Mouse (Mus musculus) lung, embryonic 16.5 days (tissue): ENCODE data around the gene Eif2b2. TPM values are rescaled to one million over a fixed set of nuclear protein-coding genes. Genes with fewer than 3 reads are reported as not detected.

Source experiments
- ATAC-seq: fragments of 200-750 bp; cut with Nextera tagmentation; 2 replicates; pipeline ENCODE4 v1.8.0; 2017; ENCODE audit warnings: low read depth, mild to moderate bottlenecking, moderate library complexity
- H3K27ac ChIP-seq: fragments of 300-500 bp; sonication (generic); 2 replicates; pipeline ENCODE4 v1.5.1; 2014; ENCODE audit warnings: mild to moderate bottlenecking, control low read depth, low read length
- H3K27me3 ChIP-seq: fragments of 300-500 bp; sonication (generic); 2 replicates; pipeline ENCODE4 v1.6.1; 2014; ENCODE audit warnings: low read depth, low read length, mixed read lengths; ENCODE audit not compliant: control insufficient read depth, insufficient read depth
- H3K36me3 ChIP-seq: fragments of 300-500 bp; sonication (generic); 2 replicates; pipeline ENCODE4 v1.6.1; 2014; ENCODE audit warnings: low read length; ENCODE audit not compliant: control insufficient read depth, insufficient read depth
- H3K4me1 ChIP-seq: fragments of 300-500 bp; sonication (generic); replicated peaks from 2 replicates; pipeline ENCODE4 v1.6.1; 2014; ENCODE audit warnings: low read length, mixed read lengths; ENCODE audit not compliant: control insufficient read depth, insufficient read depth
- H3K4me2 ChIP-seq: fragments of 300-500 bp; sonication (generic); 2 replicates; pipeline ENCODE4 v1.6.1; 2014; ENCODE audit warnings: low read depth, low read length, control low read depth
- H3K4me3 ChIP-seq: fragments of 300-500 bp; sonication (generic); 2 replicates; pipeline ENCODE4 v1.5.1; 2014; ENCODE audit warnings: mild to moderate bottlenecking, low read length, control low read depth
- H3K9ac ChIP-seq: fragments of 300-500 bp; sonication (generic); 2 replicates; pipeline ENCODE4 v1.6.1; 2014; ENCODE audit warnings: low read length, control low read depth
- H3K9me3 ChIP-seq: fragments of 300-500 bp; sonication (generic); 2 replicates; pipeline ENCODE4 v1.6.1; 2016; ENCODE audit warnings: low read length; ENCODE audit not compliant: control insufficient read depth
- WGBS: fragments of 180-500 bp; shearing (Covaris S2); extraction: QIAGEN DNeasy Blood & Tissue Kit; methylation state at CpG from one replicate; pipeline ENCODE4 v1.1.7; 2014; 5-methylcytosine and 5-hydroxymethylcytosine counted together
- microRNA-seq: library from miRNA; unstranded; fragments of <30 nt; microRNA quantifications from one replicate; pipeline ENCODE4, GENCODE M21; 2016
- polyA plus RNA-seq: library from polyadenylated mRNA; unstranded; fragments of >200 nt; fragmentation: Nextera tagmentation; extraction: Ambion mirVana; gene quantifications from 2 replicates; pipeline ENCODE4 v1.2.1, GENCODE M21; 2015

Gene Eif2b2
- polyA plus RNA-seq, 1 experiment from 2014 or later: 83.3 TPM

- H3K27ac ChIP-seq: no peak overlapping the region
- H3K4me3 ChIP-seq: no peak overlapping the region
- 35% methylated on average over 10 of the region's 10 CpGs for WGBS
- no peaks in the 10 kb centered on the region for H3K27me3 ChIP-seq
- no peak overlapping the region for H3K4me2 ChIP-seq
- H3K9ac ChIP-seq: no peak overlapping the region
- no peaks in the 10 kb centered on the region for H3K4me1 ChIP-seq
- H3K9me3 ChIP-seq: no peaks in the 10 kb centered on the region
- H3K36me3 ChIP-seq: peaks cover 5% of the 10 kb centered on the region; the same call in 1 of the 2 replicates
- peak; percentile 51; the same call in 1 of the 2 replicates for ATAC-seq
These were observed 54.2 kb downstream of the Eif2b2 start for GRCm38 (mm10) chr12:85273508-85273907.

Small RNA genes within 50 kb of the gene (microRNA-seq; reads per million reads assigned to microRNA genes)
- gene Mir6938: not detected

Other genes starting within 250 kb of the Eif2b2 start
- gene Fcf1, start 248.6 kb upstream of the Eif2b2 start, polyA plus RNA-seq: 141 and 147 TPM in 2 replicates
- 14.2 and 14.6 TPM in 2 replicates for gene Arel1, start 248.6 kb upstream of the Eif2b2 start, polyA plus RNA-seq
- gene Ylpm1, start 223.2 kb upstream of the Eif2b2 start, polyA plus RNA-seq: 25.4 and 25.5 TPM in 2 replicates
- 6.3 and 6.4 TPM in 2 replicates for gene Prox2, start 108.7 kb upstream of the Eif2b2 start, polyA plus RNA-seq
- gene Dlst, start 108.6 kb upstream of the Eif2b2 start, polyA plus RNA-seq: 110 TPM in 2 replicates
- 0.94 and 1.6 TPM in 2 replicates for gene Rps6kl1, start 68.2 kb upstream of the Eif2b2 start, polyA plus RNA-seq
- 9.7 and 9.9 TPM in 2 replicates for gene Pgf, start 41.7 kb upstream of the Eif2b2 start, polyA plus RNA-seq
- 8.5 and 9.0 TPM in 2 replicates for gene Mlh3, start 51.1 kb downstream of the Eif2b2 start, polyA plus RNA-seq
- 67.5 and 70.2 TPM in 2 replicates for gene Acyp1, start 69.0 kb downstream of the Eif2b2 start, polyA plus RNA-seq
- 2.5 and 2.9 TPM in 2 replicates for gene Zc2hc1c, start 69.1 kb downstream of the Eif2b2 start, polyA plus RNA-seq
- 20.7 and 20.9 TPM in 2 replicates for gene Nek9, start 119.9 kb downstream of the Eif2b2 start, polyA plus RNA-seq
- 332 and 342 TPM in 2 replicates for gene Tmed10, start 155.4 kb downstream of the Eif2b2 start, polyA plus RNA-seq